Mouse (Mus musculus) forebrain, postnatal 0 days (tissue): ENCODE results near the gene Rorc. TPM values are rescaled to one million over a fixed set of nuclear protein-coding genes. Genes with fewer than 3 reads are reported as not detected.

Source experiments
- ATAC-seq: fragments of 200-750 bp; cut with Nextera tagmentation; 2 replicates; pipeline ENCODE4 v1.8.0; 2017; ENCODE audit warnings: mild to moderate bottlenecking, moderate library complexity
- DNase-seq: peaks from one replicate; pipeline ENCODE4 v3.0.0-alpha.2; 2015
- H3K27ac ChIP-seq: fragments of 300-500 bp; sonication (generic); 2 replicates; pipeline ENCODE4 v1.5.1; 2014; ENCODE audit warnings: low read depth, mild to moderate bottlenecking, antibody characterized with exemption, low read length, moderate library complexity, mixed read lengths
- H3K27me3 ChIP-seq: fragments of 300-500 bp; sonication (generic); 2 replicates; pipeline ENCODE4 v1.6.1; 2014; ENCODE audit warnings: mild to moderate bottlenecking, low read length, mixed read lengths; ENCODE audit not compliant: insufficient read depth
- H3K36me3 ChIP-seq: fragments of 300-500 bp; sonication (generic); 2 replicates; pipeline ENCODE4 v1.6.1; 2014; ENCODE audit warnings: mild to moderate bottlenecking, moderate library complexity; ENCODE audit not compliant: insufficient read depth
- H3K4me1 ChIP-seq: fragments of 300-500 bp; sonication (generic); 2 replicates; pipeline ENCODE4 v1.6.1; 2014; ENCODE audit warnings: antibody characterized with exemption; ENCODE audit not compliant: insufficient read depth
- H3K4me2 ChIP-seq: fragments of 300-500 bp; sonication (generic); 2 replicates; pipeline ENCODE4 v1.6.1; 2014; ENCODE audit warnings: low read depth, mild to moderate bottlenecking, moderate library complexity
- H3K4me3 ChIP-seq: fragments of 300-500 bp; sonication (generic); 2 replicates; pipeline ENCODE4 v1.5.1; 2014; ENCODE audit warnings: low read depth, low read length, mixed read lengths
- H3K9ac ChIP-seq: fragments of 300-500 bp; sonication (generic); 2 replicates; pipeline ENCODE4 v1.6.1; 2014; ENCODE audit warnings: mild to moderate bottlenecking
- H3K9me3 ChIP-seq: fragments of 300-500 bp; sonication (generic); 2 replicates; pipeline ENCODE4 v1.6.1; 2016; ENCODE audit warnings: low read length
- CTCF ChIP-seq: sonication (generic); IDR thresholded peaks from 2 replicates; pipeline ENCODE4 v1.5.1; 2016; ENCODE audit warnings: antibody characterized with exemption, control low read depth, low read depth
- WGBS: fragments of 180-500 bp; shearing (Covaris S2); extraction: QIAGEN DNeasy Blood & Tissue Kit; methylation state at CpG from one replicate; pipeline ENCODE4 v1.1.7; 2014; 5-methylcytosine and 5-hydroxymethylcytosine counted together
- polyA plus RNA-seq: library from polyadenylated mRNA; unstranded; fragments of >200 nt; fragmentation: Nextera tagmentation; extraction: Ambion mirVana; gene quantifications from 2 replicates; pipeline ENCODE4 v1.2.1, GENCODE M21; 2015
- total RNA-seq: library from RNA; depleted of rRNA; stranded (reverse); fragments of >200 nt; gene quantifications from 2 replicates; pipeline ENCODE4 v1.2.3, GENCODE M21; 2014

The Rorc gene
- total and polyA plus RNA-seq, 2 experiments from 2014 or later, result 0.27 to 0.29 TPM

DNA sequence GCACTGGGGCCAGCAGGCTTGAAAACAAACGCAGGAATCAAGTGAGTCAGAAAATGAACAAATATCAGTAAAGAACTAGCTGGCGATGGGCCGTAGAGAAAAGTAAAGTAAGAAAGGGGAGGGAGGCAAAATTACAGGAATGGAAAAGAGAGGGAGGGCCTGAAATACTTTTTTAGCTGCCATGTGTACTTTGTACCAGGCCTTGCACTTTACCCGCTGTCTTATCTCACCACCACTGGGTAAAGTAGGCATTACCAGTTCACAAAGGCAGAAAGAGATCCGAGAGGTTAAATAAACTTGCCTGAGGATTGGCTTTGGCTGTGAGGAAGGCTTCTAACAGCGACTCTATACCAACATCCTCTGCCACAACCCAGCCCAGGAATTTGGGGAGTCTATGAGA is 5.1 kb upstream of the Rorc start:
- WGBS, result 83% methylated on average over 6 of the region's 6 CpGs
- Histone ChIP-seq H3K27me3 (no peaks in the 10 kb centered on the region), H3K27ac (no peak overlapping the region), H3K4me1 (0 out of 2 replicates have a peak, but pooled peaks cover under 1% of the 10 kb centered on the region), H3K36me3 (no peaks in the 10 kb centered on the region), H3K9ac (no peak overlapping the region), H3K4me2 (no peak overlapping the region), H3K9me3 (no peaks in the 10 kb centered on the region), H3K4me3 (no peak overlapping the region)
- ATAC-seq, result no peak
- TF ChIP-seq CTCF, result no peak
- DNase-seq, result no peak

DNA sequence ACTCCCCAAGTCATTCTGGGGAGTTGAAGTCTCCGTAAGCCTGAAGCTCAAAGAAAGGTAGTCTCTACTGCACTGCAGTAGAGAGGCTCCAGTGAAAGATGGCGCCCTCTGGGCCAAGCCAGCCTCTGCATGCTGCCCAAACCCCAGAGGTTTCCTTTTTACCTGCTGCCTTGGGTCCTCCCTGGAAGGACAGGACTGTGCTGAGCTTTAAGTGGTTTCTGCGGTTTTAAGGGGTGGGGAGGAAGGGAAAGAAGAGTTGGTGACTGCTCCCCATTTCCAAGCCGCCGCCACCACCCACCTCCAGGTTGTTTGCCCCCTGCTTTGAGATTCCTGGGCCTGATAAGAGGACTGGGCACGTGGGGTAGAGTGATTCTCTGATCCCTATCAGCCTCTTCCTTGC is 4.0 kb upstream of the Rorc start:
- no peak for DNase-seq
- TF ChIP-seq CTCF, result no peak
- Histone ChIP-seq H3K4me1 (0 out of 2 replicates have a peak, but pooled peaks cover 4% of the 10 kb centered on the region), H3K9ac (no peak overlapping the region), H3K27ac (no peak overlapping the region), H3K9me3 (no peaks in the 10 kb centered on the region), H3K27me3 (no peaks in the 10 kb centered on the region), H3K4me2 (no peak overlapping the region), H3K36me3 (no peaks in the 10 kb centered on the region), H3K4me3 (no peak overlapping the region)
- WGBS, result 75% methylated on average over 6 of the region's 6 CpGs
- no peak for ATAC-seq

DNA sequence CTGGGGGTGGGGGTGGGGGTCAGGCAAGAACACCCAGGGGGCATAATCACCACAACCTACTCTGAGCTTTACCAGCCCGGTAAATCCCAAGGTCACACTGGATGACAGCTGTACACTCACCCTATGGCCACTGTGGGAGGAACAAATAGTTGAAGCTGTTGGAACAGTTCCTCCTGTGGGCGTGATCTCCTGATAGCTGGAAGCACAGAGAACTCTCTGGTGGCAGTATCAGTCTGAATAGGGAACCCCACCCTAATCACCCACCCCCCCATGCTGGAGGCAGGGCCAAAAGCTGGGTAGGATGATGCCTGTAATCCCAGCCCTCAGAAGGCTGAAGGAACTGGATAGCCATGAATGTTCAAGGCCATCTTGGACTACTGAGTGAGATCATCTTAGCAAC is 2.9 kb upstream of the Rorc start:
- Histone ChIP-seq H3K27me3 (no peaks in the 10 kb centered on the region), H3K9me3 (no peaks in the 10 kb centered on the region), H3K9ac (no peak overlapping the region), H3K27ac (no peak overlapping the region), H3K4me2 (no peak overlapping the region), H3K4me1 (0 out of 2 replicates have a peak, but pooled peaks cover 4% of the 10 kb centered on the region), H3K4me3 (no peak overlapping the region), H3K36me3 (no peaks in the 10 kb centered on the region)
- no peak for DNase-seq
- no peak for TF ChIP-seq CTCF
- ATAC-seq, result no peak
- WGBS, result 62% methylated on average over 2 of the region's 2 CpGs

DNA sequence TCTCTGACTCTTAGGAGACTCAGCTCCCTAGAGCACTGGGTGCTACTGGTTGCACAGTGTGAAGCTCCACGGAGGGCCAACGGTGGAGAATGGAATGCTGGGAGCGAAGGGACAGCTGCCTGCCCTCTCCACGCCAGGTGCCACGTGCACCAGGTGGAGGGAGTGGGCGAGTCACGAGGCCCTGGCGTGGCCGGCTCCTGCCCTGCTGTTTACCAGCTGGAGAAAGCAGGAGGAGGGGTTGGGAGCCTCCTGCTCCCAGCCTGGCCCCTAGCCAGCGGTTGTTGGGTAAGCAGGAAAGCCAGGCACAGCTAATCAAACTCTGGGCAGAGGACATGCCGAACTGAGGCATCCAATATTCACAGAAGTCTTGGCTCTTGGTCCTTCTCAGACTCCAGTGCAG is 957 bp upstream of the Rorc start:
- no peak for TF ChIP-seq CTCF
- ATAC-seq (peak; percentile 62), DNase-seq (peak; percentile 55)
- peak overlapping the region; percentile 35 for H3K4me2 ChIP-seq
- H3K27me3 ChIP-seq, result no peaks in the 10 kb centered on the region
- no peak overlapping the region for H3K9ac ChIP-seq
- no peak overlapping the region for H3K27ac ChIP-seq
- no peak overlapping the region; the same call in 1 of the 2 replicates for H3K4me3 ChIP-seq
- no peaks in the 10 kb centered on the region for H3K36me3 ChIP-seq
- 2% methylated on average over 11 of the region's 11 CpGs for WGBS
- H3K9me3 ChIP-seq, result no peaks in the 10 kb centered on the region
- 0 out of 2 replicates have a peak, but pooled peaks cover 4% of the 10 kb centered on the region for H3K4me1 ChIP-seq

DNA sequence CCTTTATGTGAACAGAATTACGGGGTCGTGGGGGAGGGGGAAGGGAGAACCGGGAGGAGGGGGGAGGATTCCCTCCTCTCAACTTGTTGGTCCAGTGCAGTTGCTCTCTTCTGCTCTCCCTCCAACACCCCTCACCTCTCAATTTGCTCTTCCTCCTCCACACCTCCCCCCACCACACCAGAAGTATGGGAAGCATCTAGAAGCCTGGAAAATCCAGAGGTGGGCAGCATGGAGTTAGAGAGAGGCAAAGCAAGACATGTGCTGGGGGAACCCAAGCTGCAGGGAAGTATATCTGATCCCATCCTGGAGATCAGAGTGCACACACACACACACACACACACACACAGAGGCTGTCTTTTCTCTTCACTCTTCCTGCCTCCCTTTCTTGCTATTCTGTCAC is 556 bp upstream of the Rorc start:
- Histone ChIP-seq H3K4me2 (peak overlapping the region; percentile 35), H3K4me1 (0 out of 2 replicates have a peak, but pooled peaks cover 4% of the 10 kb centered on the region), H3K9me3 (no peaks in the 10 kb centered on the region), H3K27ac (no peak overlapping the region), H3K9ac (no peak overlapping the region), H3K4me3 (no peak overlapping the region), H3K27me3 (no peaks in the 10 kb centered on the region), H3K36me3 (no peaks in the 10 kb centered on the region)
- no peak for TF ChIP-seq CTCF
- ATAC-seq (no peak), DNase-seq (no peak)
- 0% methylated on average over 3 of the region's 3 CpGs for WGBS

DNA sequence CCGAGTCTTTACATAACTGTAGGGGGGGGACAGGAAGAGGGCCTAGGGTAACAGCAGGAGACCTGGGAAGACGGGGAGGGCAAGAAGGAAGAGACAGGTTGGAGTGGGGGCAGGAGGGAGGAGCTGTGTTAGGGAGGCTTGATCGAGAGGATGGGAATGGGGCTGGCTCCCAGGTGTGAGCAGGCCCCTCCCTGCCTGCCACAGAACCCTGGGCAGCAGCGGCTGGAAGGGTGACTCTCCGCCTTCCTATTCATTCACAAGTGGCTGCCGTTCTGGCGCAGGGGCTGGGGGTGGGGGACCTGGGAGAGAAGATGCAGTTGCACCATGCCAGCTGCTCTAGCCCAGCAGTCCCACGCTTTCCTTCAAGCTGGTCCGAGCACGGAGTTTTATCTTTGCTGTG is 496 bp downstream of the Rorc start:
- 0 out of 2 replicates have a peak, but pooled peaks cover 4% of the 10 kb centered on the region for H3K4me1 ChIP-seq
- no peaks in the 10 kb centered on the region for H3K9me3 ChIP-seq
- no peaks in the 10 kb centered on the region for H3K36me3 ChIP-seq
- no peak overlapping the region for H3K27ac ChIP-seq
- ATAC-seq (peak; percentile 13; the same call in 1 of the 2 replicates), DNase-seq (no peak)
- no peak for TF ChIP-seq CTCF
- H3K4me2 ChIP-seq, result peak overlapping the region; percentile 7; the same call in 1 of the 2 replicates
- no peak overlapping the region for H3K4me3 ChIP-seq
- H3K9ac ChIP-seq, result no peak overlapping the region
- 5% methylated on average over 10 of the region's 10 CpGs for WGBS
- no peaks in the 10 kb centered on the region for H3K27me3 ChIP-seq

DNA sequence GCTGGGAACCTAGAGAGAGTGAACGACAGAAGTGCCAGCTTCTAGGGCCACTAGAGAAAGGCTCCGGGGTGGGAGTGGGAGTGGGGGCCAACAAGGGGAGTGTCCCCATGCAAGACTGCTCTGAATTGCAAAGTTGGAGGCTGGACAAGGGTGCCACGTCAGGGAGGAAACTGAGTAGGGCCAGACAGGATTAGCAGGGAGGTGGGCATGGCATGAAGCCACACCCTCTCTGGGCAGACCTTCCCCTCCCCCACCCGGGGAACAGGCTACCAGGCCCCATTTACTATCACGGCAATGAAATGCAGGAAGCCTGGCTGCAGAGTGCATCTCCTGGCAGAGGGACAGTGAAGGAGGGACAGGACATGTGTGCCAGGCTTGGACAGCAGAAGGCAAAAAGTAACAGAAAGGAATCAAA is 1.0 kb downstream of the Rorc start:
- H3K9me3 ChIP-seq, result no peaks in the 10 kb centered on the region
- H3K27ac ChIP-seq, result no peak overlapping the region
- ATAC-seq, result peak; percentile 41
- H3K9ac ChIP-seq, result no peak overlapping the region
- H3K4me2 ChIP-seq, result peak overlapping the region; percentile 7; the same call in 1 of the 2 replicates
- 3% methylated on average over 5 of the region's 5 CpGs for WGBS
- no peaks in the 10 kb centered on the region for H3K27me3 ChIP-seq
- DNase-seq, result no peak
- 0 out of 2 replicates have a peak, but pooled peaks cover 4% of the 10 kb centered on the region for H3K4me1 ChIP-seq
- TF ChIP-seq CTCF, result no peak
- H3K4me3 ChIP-seq, result no peak overlapping the region
- no peaks in the 10 kb centered on the region for H3K36me3 ChIP-seq
